Mouse (Mus musculus): ENCODE results near the gene Rbmxl2. TPM values are rescaled to one million over a fixed set of nuclear protein-coding genes. Genes with fewer than 3 reads are reported as not detected.

Rbmxl2 gene
- polyA plus RNA-seq (2012; rRNA removed) = not detected in 2 replicates

DNA sequence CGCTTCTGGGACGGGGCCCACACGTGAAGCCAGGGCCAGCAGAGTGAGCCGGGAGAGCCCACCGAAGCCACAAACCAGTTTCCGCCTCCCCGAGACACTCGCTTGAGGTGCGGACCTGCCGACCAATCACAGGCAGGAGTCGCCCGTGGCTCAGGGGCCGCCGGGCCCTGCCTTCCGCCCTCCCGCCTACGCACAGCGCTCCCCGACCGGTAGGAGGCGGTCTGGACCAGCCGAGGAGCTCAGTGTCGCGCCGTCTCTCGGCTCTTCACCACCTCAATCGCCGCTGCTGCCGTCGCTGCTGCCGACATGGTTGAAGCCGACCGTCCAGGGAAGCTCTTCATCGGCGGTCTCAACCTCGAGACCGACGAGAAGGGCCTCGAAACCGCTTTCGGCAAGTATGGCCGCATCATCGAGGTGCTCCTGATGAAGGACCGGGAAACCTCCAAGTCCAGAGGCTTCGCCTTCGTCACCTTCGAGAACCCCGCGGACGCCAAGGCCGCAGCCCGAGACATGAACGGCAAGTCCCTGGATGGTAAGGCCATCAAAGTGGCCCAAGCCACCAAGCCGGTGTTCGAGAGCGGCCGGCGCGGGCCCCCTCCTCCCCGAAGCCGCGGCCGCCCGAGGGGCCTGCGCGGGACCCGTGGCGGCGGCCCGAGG, at the start of gene Rbmxl2:
Gene Rbmxl2, plus strand, starts transcription at position 242 of the 657 bp plus-strand sequence.
- no peaks in the 10 kb centered on the region for H3K4me1 ChIP-seq (ENCODE audit: control insufficient read depth, insufficient read depth, low read length)
- no peak within 1 kb of the TSS for H3K27ac ChIP-seq (ENCODE audit: insufficient read depth, low read depth, low read length)
- TF ChIP-seq CTCF (conservative IDR thresholded peaks at IDR 0.05; ENCODE audit: insufficient read depth, insufficient read length, low read depth, low read length) = no peak
- TF ChIP-seq POLR2A (IDR thresholded peaks at IDR 0.05; ENCODE audit: low read depth, low read length) = no peak
- no peak for DNase-seq
- H3K36me3 ChIP-seq (ENCODE audit: control insufficient read depth, insufficient read depth, low read length) = no peaks in the 10 kb centered on the region
- no peak within 1 kb of the TSS for H3K4me3 ChIP-seq (ENCODE audit: insufficient read depth, low read depth, low read length)
- peaks cover 8% of the 10 kb centered on the region for H3K27me3 ChIP-seq (replicated peaks; ENCODE audit: control insufficient read depth, insufficient read depth, low read length)
- WGBS = 40% methylated on average over 70 of the region's 70 CpGs

DNA sequence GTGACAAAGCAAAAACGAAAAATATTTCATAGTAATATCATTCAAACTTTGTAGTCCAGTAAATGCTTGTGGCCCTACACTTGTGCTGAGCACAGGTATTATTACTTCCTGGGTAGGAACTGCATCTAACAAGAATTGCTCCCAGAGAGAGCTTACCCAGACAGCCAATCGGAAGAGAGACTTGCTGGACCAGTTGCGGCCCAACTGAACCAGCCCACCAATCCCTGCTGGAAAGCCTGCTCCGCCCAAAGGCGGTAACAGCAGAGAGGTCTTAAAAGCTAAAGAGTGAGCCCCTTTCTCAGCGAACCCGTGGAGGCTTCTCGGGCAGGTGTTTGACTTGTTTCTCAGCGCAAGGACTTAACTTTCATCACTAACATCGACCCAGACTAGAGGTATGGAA, 42.6 kb upstream of the Rbmxl2 start, which contains the start of gene Nlrp14:
Gene Nlrp14, plus strand, starts transcription at position 301 of the 400 bp plus-strand sequence.
- no peak within 1 kb of the TSS for H3K27ac ChIP-seq (ENCODE audit: insufficient read depth, low read depth, low read length)
- no peaks in the 10 kb centered on the region for H3K36me3 ChIP-seq (ENCODE audit: control insufficient read depth, insufficient read depth, low read length)
- WGBS = 81% methylated on average over 10 of the region's 10 CpGs
- TF ChIP-seq POLR2A (IDR thresholded peaks at IDR 0.05; ENCODE audit: low read depth, low read length) (no peak), CTCF (conservative IDR thresholded peaks at IDR 0.05; ENCODE audit: insufficient read depth, insufficient read length, low read depth, low read length) (no peak)
- H3K27me3 ChIP-seq (replicated peaks; ENCODE audit: control insufficient read depth, insufficient read depth, low read length) = no peaks in the 10 kb centered on the region
- no peak for DNase-seq
- no peaks in the 10 kb centered on the region for H3K4me1 ChIP-seq (ENCODE audit: control insufficient read depth, insufficient read depth, low read length)
- H3K4me3 ChIP-seq (ENCODE audit: insufficient read depth, low read depth, low read length) = no peak within 1 kb of the TSS

DNA sequence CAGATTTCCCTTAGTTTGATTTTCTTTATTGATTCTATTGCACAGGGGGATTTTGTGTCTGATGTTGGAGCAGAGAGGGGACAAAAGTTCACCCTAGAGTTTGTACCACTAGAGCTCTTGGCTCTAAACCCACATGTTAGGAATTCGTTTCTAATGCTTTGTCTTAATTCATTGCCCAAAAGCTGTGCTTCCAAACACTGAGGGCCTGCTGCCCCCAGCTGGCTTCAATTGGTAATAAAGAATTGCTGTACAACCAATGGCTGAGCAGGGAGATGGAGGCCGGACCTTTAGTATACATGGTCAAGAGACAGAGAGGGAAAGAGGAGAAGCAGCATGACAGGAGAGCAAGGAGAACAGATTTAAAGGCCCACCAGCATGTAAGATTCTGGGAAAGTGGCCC, 28.8 kb upstream of the Rbmxl2 start:
- H3K36me3 ChIP-seq (ENCODE audit: control insufficient read depth, insufficient read depth, low read length) = no peaks in the 10 kb centered on the region
- 32% methylated on average over 2 of the region's 2 CpGs for WGBS
- H3K27me3 ChIP-seq (replicated peaks; ENCODE audit: control insufficient read depth, insufficient read depth, low read length) = no peaks in the 10 kb centered on the region
- no peaks in the 10 kb centered on the region for H3K4me1 ChIP-seq (ENCODE audit: control insufficient read depth, insufficient read depth, low read length)
- DNase-seq = no peak
- no peak overlapping the region for H3K27ac ChIP-seq (ENCODE audit: insufficient read depth, low read depth, low read length)
- TF ChIP-seq CTCF (conservative IDR thresholded peaks at IDR 0.05; ENCODE audit: insufficient read depth, insufficient read length, low read depth, low read length) = no peak
- TF ChIP-seq POLR2A (IDR thresholded peaks at IDR 0.05; ENCODE audit: low read depth, low read length) = no peak
- no peak overlapping the region for H3K4me3 ChIP-seq (ENCODE audit: insufficient read depth, low read depth, low read length)

DNA sequence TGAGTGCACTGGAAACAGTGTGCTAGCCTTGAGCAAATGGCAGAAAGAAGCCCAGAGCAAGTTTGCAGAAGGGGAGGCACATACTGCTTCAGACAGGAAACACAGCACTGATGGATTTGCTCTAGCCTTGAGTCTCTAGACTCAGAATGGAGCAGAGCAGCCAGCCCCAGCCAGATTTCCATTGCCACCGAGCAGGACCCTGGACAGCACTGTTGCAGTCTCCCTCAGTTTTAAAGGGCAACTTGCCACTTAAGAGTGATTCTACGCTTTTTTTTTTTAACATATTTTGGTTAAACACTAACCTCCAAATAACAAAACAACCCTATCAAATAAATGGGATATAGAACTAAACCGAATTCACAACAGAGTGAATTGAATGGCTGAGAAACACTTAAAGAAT, 7.4 kb upstream of the Rbmxl2 start:
- no peak overlapping the region for H3K27ac ChIP-seq (ENCODE audit: insufficient read depth, low read depth, low read length)
- no peaks in the 10 kb centered on the region for H3K4me1 ChIP-seq (ENCODE audit: control insufficient read depth, insufficient read depth, low read length)
- no peaks in the 10 kb centered on the region for H3K27me3 ChIP-seq (replicated peaks; ENCODE audit: control insufficient read depth, insufficient read depth, low read length)
- 29% methylated on average over 3 of the region's 3 CpGs for WGBS
- DNase-seq = no peak
- no peak for TF ChIP-seq POLR2A (IDR thresholded peaks at IDR 0.05; ENCODE audit: low read depth, low read length)
- no peak for TF ChIP-seq CTCF (conservative IDR thresholded peaks at IDR 0.05; ENCODE audit: insufficient read depth, insufficient read length, low read depth, low read length)
- no peak overlapping the region for H3K4me3 ChIP-seq (ENCODE audit: insufficient read depth, low read depth, low read length)
- H3K36me3 ChIP-seq (ENCODE audit: control insufficient read depth, insufficient read depth, low read length) = no peaks in the 10 kb centered on the region

DNA sequence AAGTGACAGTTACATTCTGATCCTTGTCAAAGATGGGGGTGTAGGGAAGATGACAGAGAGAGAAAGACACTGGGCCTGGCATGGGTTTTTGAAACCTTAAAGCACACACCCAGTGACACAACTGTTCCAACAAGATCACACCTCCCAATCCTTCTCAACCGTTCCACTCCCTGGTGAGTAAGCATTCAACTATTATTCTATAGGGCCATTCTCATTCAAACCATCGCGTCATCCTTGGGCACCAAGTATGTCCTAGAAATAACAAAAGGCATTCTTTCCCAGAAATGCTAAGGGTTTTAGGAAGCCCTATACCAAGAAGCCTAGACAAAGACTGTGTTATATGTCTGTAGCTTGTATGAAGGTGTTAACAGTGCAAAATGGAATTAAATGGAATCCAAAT, 1.4 kb upstream of the Rbmxl2 start:
- peaks cover 8% of the 10 kb centered on the region for H3K27me3 ChIP-seq (replicated peaks; ENCODE audit: control insufficient read depth, insufficient read depth, low read length)
- H3K36me3 ChIP-seq (ENCODE audit: control insufficient read depth, insufficient read depth, low read length) = no peaks in the 10 kb centered on the region
- WGBS = 89% methylated on average over 3 of the region's 3 CpGs
- H3K27ac ChIP-seq (ENCODE audit: insufficient read depth, low read depth, low read length) = no peak overlapping the region
- TF ChIP-seq CTCF (conservative IDR thresholded peaks at IDR 0.05; ENCODE audit: insufficient read depth, insufficient read length, low read depth, low read length) (no peak), POLR2A (IDR thresholded peaks at IDR 0.05; ENCODE audit: low read depth, low read length) (no peak)
- H3K4me3 ChIP-seq (ENCODE audit: insufficient read depth, low read depth, low read length) = no peak overlapping the region
- H3K4me1 ChIP-seq (ENCODE audit: control insufficient read depth, insufficient read depth, low read length) = no peaks in the 10 kb centered on the region
- DNase-seq = no peak

DNA sequence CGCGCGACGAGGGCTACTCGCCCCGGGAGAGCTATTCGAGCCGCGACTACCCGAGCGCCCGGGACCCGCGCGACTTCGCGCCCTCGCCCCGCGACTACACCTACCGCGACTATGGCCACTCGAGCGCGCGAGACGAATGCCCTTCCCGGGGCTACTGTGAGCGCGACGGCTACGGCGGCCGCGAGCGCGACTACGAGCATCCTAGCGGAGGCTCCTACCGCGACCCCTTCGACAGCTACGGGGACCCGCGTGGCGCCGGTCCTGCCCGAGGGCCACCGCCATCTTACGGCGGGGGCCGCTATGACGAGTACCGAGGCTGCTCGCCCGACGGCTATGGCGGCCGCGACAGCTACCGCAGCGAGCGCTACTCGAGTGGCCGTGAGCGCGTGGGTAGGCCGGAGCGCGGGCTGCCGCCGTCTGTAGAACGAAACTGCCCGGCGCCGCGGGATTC, 906 bp downstream of the Rbmxl2 start:
- DNase-seq = peak; percentile 15
- TF ChIP-seq POLR2A (IDR thresholded peaks at IDR 0.05; ENCODE audit: low read depth, low read length) (no peak), CTCF (conservative IDR thresholded peaks at IDR 0.05; ENCODE audit: insufficient read depth, insufficient read length, low read depth, low read length) (no peak)
- no peaks in the 10 kb centered on the region for H3K36me3 ChIP-seq (ENCODE audit: control insufficient read depth, insufficient read depth, low read length)
- peaks cover 8% of the 10 kb centered on the region for H3K27me3 ChIP-seq (replicated peaks; ENCODE audit: control insufficient read depth, insufficient read depth, low read length)
- H3K4me3 ChIP-seq (ENCODE audit: insufficient read depth, low read depth, low read length) = no peak overlapping the region
- no peaks in the 10 kb centered on the region for H3K4me1 ChIP-seq (ENCODE audit: control insufficient read depth, insufficient read depth, low read length)
- 29% methylated on average over 77 of the region's 77 CpGs for WGBS
- H3K27ac ChIP-seq (ENCODE audit: insufficient read depth, low read depth, low read length) = no peak overlapping the region

DNA sequence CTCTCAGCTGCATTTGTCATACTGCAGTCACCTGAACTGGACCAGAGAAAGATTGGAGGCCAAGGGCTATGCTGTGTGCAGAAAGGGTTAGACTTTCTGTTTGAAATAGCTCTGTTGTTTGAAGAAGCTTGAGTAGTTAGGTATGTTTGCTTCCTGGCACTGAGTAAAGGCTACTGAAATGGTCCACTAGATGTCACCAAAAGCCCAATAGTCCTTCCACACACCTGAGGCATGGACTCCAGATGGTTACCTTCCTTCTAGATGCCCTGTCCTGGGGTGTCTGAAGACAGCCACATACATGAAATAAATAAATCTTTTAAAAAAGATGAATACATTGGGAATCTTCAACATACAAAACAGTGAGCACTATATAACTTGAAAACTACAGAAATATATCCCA, 6.5 kb downstream of the Rbmxl2 start:
- TF ChIP-seq CTCF (conservative IDR thresholded peaks at IDR 0.05; ENCODE audit: insufficient read depth, insufficient read length, low read depth, low read length) (peak; percentile 50), POLR2A (IDR thresholded peaks at IDR 0.05; ENCODE audit: low read depth, low read length) (no peak)
- H3K4me1 ChIP-seq (ENCODE audit: control insufficient read depth, insufficient read depth, low read length) = no peaks in the 10 kb centered on the region

More for the DNA sequence above, 6.5 kb downstream of the Rbmxl2 start:
- Histone ChIP-seq H3K36me3 (ENCODE audit: control insufficient read depth, insufficient read depth, low read length) (no peaks in the 10 kb centered on the region), H3K4me3 (ENCODE audit: insufficient read depth, low read depth, low read length) (no peak overlapping the region), H3K27me3 (replicated peaks; ENCODE audit: control insufficient read depth, insufficient read depth, low read length) (no peaks in the 10 kb centered on the region; the same call in 1 of the 2 replicates), H3K27ac (ENCODE audit: insufficient read depth, low read depth, low read length) (no peak overlapping the region)
- peak; percentile 39 for DNase-seq

Data from kidney, adult 2 months (tissue).